Mouse (Mus musculus) thymus, postnatal 4 days (tissue): ENCODE results near the gene Nipal1.

Experiments used
- DNase-seq: peaks from one replicate; pipeline ENCODE4 v3.0.0; 2021

The Nipal1 gene

GRCm38 (mm10) chr5:72666428-72666827 lies 18.8 kb downstream of the Nipal1 start:
- no peak for DNase-seq

- DNase-seq: no peak
Measured at GRCm38 (mm10) chr5:72668351-72668750, 20.8 kb downstream of the Nipal1 start.

GRCm38 (mm10) chr5:72671017-72671699 lies 23.6 kb downstream of the Nipal1 start:
- DNase-seq: no peak

- no peak for DNase-seq
Measured at GRCm38 (mm10) chr5:72674994-72675542, 27.5 kb downstream of the Nipal1 start.

GRCm38 (mm10) chr5:72681451-72681850 lies 33.9 kb downstream of the Nipal1 start:
- DNase-seq: no peak

GRCm38 (mm10) chr5:72689556-72689955 lies 42.0 kb downstream of the Nipal1 start:
- DNase-seq: no peak

- no peak for DNase-seq
Measured at GRCm38 (mm10) chr5:72690516-72690915, 42.9 kb downstream of the Nipal1 start.

- DNase-seq: no peak
Measured at GRCm38 (mm10) chr5:72694684-72695083, 47.1 kb downstream of the Nipal1 start.

GRCm38 (mm10) chr5:72696491-72696890 lies 48.9 kb downstream of the Nipal1 start:
- no peak for DNase-seq

- DNase-seq: no peak
Measured at GRCm38 (mm10) chr5:72698343-72698742, 50.7 kb downstream of the Nipal1 start.

- DNase-seq: no peak
Measured at GRCm38 (mm10) chr5:72698818-72699499, 51.4 kb downstream of the Nipal1 start.

GRCm38 (mm10) chr5:72699500-72699818 lies 51.9 kb downstream of the Nipal1 start:
- no peak for DNase-seq

- no peak for DNase-seq
Measured at GRCm38 (mm10) chr5:72702202-72702601, 54.6 kb downstream of the Nipal1 start.

GRCm38 (mm10) chr5:72706095-72706494 lies 58.5 kb downstream of the Nipal1 start:
- DNase-seq: no peak

GRCm38 (mm10) chr5:72706722-72707121 lies 59.1 kb downstream of the Nipal1 start:
- DNase-seq: no peak

- DNase-seq: no peak
Measured at GRCm38 (mm10) chr5:72709451-72709850, 61.9 kb downstream of the Nipal1 start.

- no peak for DNase-seq
Measured at GRCm38 (mm10) chr5:72709976-72710375, 62.4 kb downstream of the Nipal1 start.

- peak; percentile 86 for DNase-seq
Measured at GRCm38 (mm10) chr5:72710572-72711278, 63.1 kb downstream of the Nipal1 start.

GRCm38 (mm10) chr5:72720587-72720986 lies 73.0 kb downstream of the Nipal1 start:
- DNase-seq: peak; percentile 64
